Mouse (Mus musculus) left cerebral cortex, adult 8-10 months (tissue): ENCODE data around the gene Tcp10a. TPM values are rescaled to one million over a fixed set of nuclear protein-coding genes. Genes with fewer than 3 reads are reported as not detected.
"Not testable (repeated sequence)": the region's sequence is repeated elsewhere in the genome, so short reads cannot be mapped to it uniquely, and the experiment has no call there.

Source experiments
- DNase-seq, 2 experiments: peaks; one replicate each; pipeline ENCODE4 v3.0.0; 2022; ENCODE audit warnings: low spot score in 2 of 2
- total RNA-seq, 4 experiments: library from RNA; stranded (reverse); gene quantifications; 2 replicates each; pipeline ENCODE4 v1.2.4; 2022

Tcp10a gene
- total RNA-seq, 4 experiments from 2014 or later, result 0.27 TPM; not detected in 3

GRCm38 (mm10) chr17:7366676-7367374 is 42.4 kb downstream of the Tcp10a start:
- DNase-seq, result peak in 1 of 2 experiments; percentile 18

- not testable (repeated sequence) for DNase-seq
Measured at GRCm38 (mm10) chr17:7369401-7369800, 45.0 kb downstream of the Tcp10a start.

- not testable (repeated sequence) for DNase-seq
Measured at GRCm38 (mm10) chr17:7371879-7372278, 47.4 kb downstream of the Tcp10a start, which contains the start of gene Gm49630. Gene Gm49630 (minus strand): TSS chr17:7371979.

GRCm38 (mm10) chr17:7376951-7377700 is 52.7 kb downstream of the Tcp10a start:
- DNase-seq, result not testable (repeated sequence)

GRCm38 (mm10) chr17:7377907-7378306 is 53.5 kb downstream of the Tcp10a start:
- not testable (repeated sequence) for DNase-seq

GRCm38 (mm10) chr17:7382711-7383110 is 58.3 kb downstream of the Tcp10a start:
- DNase-seq, result not testable (repeated sequence)

- DNase-seq, result not testable (repeated sequence)
Measured at GRCm38 (mm10) chr17:7383167-7384143, 59.0 kb downstream of the Tcp10a start.

- not testable (repeated sequence) for DNase-seq
Measured at GRCm38 (mm10) chr17:7385364-7385763, 60.9 kb downstream of the Tcp10a start, which contains the start of gene Unc93a2. Gene Unc93a2 (minus strand): TSS chr17:7385464.

- not testable (repeated sequence) for DNase-seq
Measured at GRCm38 (mm10) chr17:7386016-7386415, 61.6 kb downstream of the Tcp10a start.

- not testable (repeated sequence) for DNase-seq
Measured at GRCm38 (mm10) chr17:7388341-7388957, 64.0 kb downstream of the Tcp10a start.

GRCm38 (mm10) chr17:7388958-7389356 is 64.5 kb downstream of the Tcp10a start:
- DNase-seq, result not testable (repeated sequence)

GRCm38 (mm10) chr17:7389898-7390297 is 65.5 kb downstream of the Tcp10a start:
- DNase-seq, result not testable (repeated sequence)

GRCm38 (mm10) chr17:7395116-7395515 is 70.7 kb downstream of the Tcp10a start:
- not testable (repeated sequence) for DNase-seq

Other genes with a start within 250 kb of the Tcp10a start
- gene Rps6ka2, start 154.5 kb upstream of the Tcp10a start, total RNA-seq, result 10 to 100 TPM; 49.6 to 57.2 (median 50.4) TPM
- gene Ttll2, start 28.1 kb downstream of the Tcp10a start, total RNA-seq, result not detected
- gene Gm49630, start 47.3 kb downstream of the Tcp10a start, total RNA-seq, result not detected
- gene Unc93a2, start 60.8 kb downstream of the Tcp10a start, total RNA-seq, result under 1 TPM in 1 of 4 experiments, not detected in 3; 0.17 TPM